ENCODE assay signal across 18 mouse cellular contexts in the genomic region with DNA sequence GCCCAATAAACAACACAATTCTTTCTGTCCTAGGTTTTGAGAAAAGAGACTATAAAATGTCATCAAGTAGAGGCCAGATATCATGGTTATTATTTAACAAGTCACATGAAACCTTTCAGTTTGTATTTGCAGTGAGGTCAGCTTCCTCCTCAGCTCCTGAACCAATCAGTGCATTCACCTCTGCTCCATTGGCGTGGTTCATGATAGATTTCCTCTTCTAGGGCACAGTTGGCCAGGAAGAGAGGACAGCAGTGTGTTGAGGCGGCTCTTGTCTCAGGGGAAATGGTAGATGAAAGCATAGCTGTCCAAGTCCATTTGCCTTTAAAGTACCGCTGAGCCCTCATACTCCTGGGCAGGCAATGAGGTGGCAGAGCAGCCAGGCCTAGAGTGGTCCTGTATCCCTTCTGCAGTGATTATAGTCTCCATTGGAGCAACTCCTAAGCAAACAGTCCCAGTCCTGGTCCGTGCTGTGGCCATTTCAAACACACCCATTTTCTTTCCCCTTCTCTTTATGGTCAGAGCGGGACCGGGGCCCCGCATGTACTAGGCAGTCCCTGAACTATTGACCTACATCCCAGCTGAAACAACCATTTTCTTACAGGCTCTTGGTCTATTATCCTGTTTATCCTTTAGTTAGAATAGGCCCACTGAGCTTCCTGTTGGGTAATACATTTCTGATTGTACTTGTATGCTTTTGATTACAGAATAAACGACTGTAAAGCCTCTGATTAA. TPM values are rescaled to one million over a fixed set of nuclear protein-coding genes. Genes with fewer than 3 reads are reported as not detected.
DNase-seq lines count a peak whose midpoint lies in the region; ATAC-seq and TF ChIP-seq lines count a peak whose summit lies in the region.
"Had no signal": no experiment of that assay in that cellular context is flagged by ENCODE, and none has a peak within 500 bp of the region (broad histone marks: within the 10 kb centered on the region; RNA-seq: fewer than 3 reads in every experiment).

No protein-coding gene starts in this region.

- H3K4me2 ChIP-seq in heart, embryonic 15.5 days: no peak overlapping the region
- H3K4me2 ChIP-seq in heart, embryonic 12.5 days: no peak overlapping the region
- no peak overlapping the region for H3K4me2 ChIP-seq in lung, embryonic 14.5 days
- H3K4me2 ChIP-seq in liver, postnatal 0 days (ENCODE audit: low read depth, low read length): no peak overlapping the region
- H3K4me2 ChIP-seq: neural tube, embryonic 13.5 days had no signal

- H3K9me3 ChIP-seq in heart, embryonic 15.5 days (replicated peaks): no peaks in the 10 kb centered on the region
- H3K9me3 ChIP-seq in heart, embryonic 12.5 days (replicated peaks): no peaks in the 10 kb centered on the region
- H3K9me3 ChIP-seq in lung, embryonic 14.5 days (ENCODE audit: low read depth, low read length): no peaks in the 10 kb centered on the region
- no peaks in the 10 kb centered on the region for H3K9me3 ChIP-seq in liver, postnatal 0 days (ENCODE audit: low read length)
- H3K9me3 ChIP-seq: neural tube, embryonic 13.5 days had no signal

- H3K4me1 ChIP-seq in heart, embryonic 15.5 days (replicated peaks): peaks cover 3% of the 10 kb centered on the region; the same call in 1 of the 2 replicates
- H3K4me1 ChIP-seq in heart, embryonic 12.5 days (replicated peaks): peaks cover 25% of the 10 kb centered on the region
- no peaks in the 10 kb centered on the region; the same call in 1 of the 2 replicates for H3K4me1 ChIP-seq in lung, embryonic 14.5 days (ENCODE audit: insufficient read depth)
- H3K4me1 ChIP-seq in liver, postnatal 0 days (ENCODE audit: insufficient read depth): peaks cover 27% of the 10 kb centered on the region

- WGBS in heart, embryonic 15.5 days: 68% methylated on average over 8 of the region's 8 CpGs
- 73% methylated on average over 8 of the region's 8 CpGs for WGBS in heart, embryonic 12.5 days
- 53% methylated on average over 8 of the region's 8 CpGs for WGBS in lung, embryonic 14.5 days
- 71% methylated on average over 8 of the region's 8 CpGs for WGBS in liver, postnatal 0 days (ENCODE audit: insufficient replicate concordance)

- no peak overlapping the region for H3K9ac ChIP-seq in heart, embryonic 15.5 days
- no peak overlapping the region for H3K9ac ChIP-seq in heart, embryonic 12.5 days
- no peak overlapping the region for H3K9ac ChIP-seq in lung, embryonic 14.5 days
- H3K9ac ChIP-seq in liver, postnatal 0 days (replicated peaks): no peak overlapping the region
- H3K9ac ChIP-seq: neural tube, embryonic 13.5 days had no signal

- peak; percentile 28 for DNase-seq in lung, embryonic 14.5 days
- no peak for DNase-seq in lung, adult 18-20 months
- DNase-seq in embryo, embryonic 10.5 days (ENCODE audit: low spot score): peak; percentile 39
- no peak for DNase-seq in liver, postnatal 0 days
- DNase-seq: adrenal gland, postnatal 36 days; gastrocnemius, postnatal 25 days; heart, postnatal 4 days; kidney, adult 8-10 months; midbrain, embryonic 14.5 days; right cerebral cortex, adult 18-20 months; spleen, adult 18-20 months had no signal

- peak; percentile 50 for ATAC-seq in heart, embryonic 15.5 days (replicated peaks; ENCODE audit: insufficient number of reproducible peaks, insufficient read depth, low FRiP score, low read depth)
- no peak for ATAC-seq in heart, embryonic 12.5 days (ENCODE audit: insufficient number of reproducible peaks, low FRiP score)
- ATAC-seq in lung, embryonic 14.5 days (ENCODE audit: insufficient read depth): peak; percentile 62; the same call in 1 of the 2 replicates
- peak; percentile 79 for ATAC-seq in liver, postnatal 0 days
- no peak for ATAC-seq in activated CD4-positive, CD25-positive, alpha-beta regulatory T cell, adult 4 months
- ATAC-seq: CD4-positive, CD25-positive, alpha-beta regulatory T cell, adult 4 months had no signal

- no peaks in the 10 kb centered on the region for H3K36me3 ChIP-seq in heart, embryonic 15.5 days
- peaks cover 12% of the 10 kb centered on the region for H3K36me3 ChIP-seq in heart, embryonic 12.5 days
- H3K36me3 ChIP-seq in lung, embryonic 14.5 days (ENCODE audit: insufficient read depth): peaks cover 13% of the 10 kb centered on the region; the same call in 1 of the 2 replicates
- peaks cover 12% of the 10 kb centered on the region for H3K36me3 ChIP-seq in liver, postnatal 0 days (replicated peaks; ENCODE audit: insufficient read depth, low read length)

- H3K4me3 ChIP-seq in heart, embryonic 15.5 days: no peak overlapping the region
- H3K4me3 ChIP-seq in heart, embryonic 12.5 days: no peak overlapping the region
- no peak overlapping the region for H3K4me3 ChIP-seq in lung, embryonic 14.5 days (ENCODE audit: low read depth, low read length)
- H3K4me3 ChIP-seq in liver, postnatal 0 days (ENCODE audit: low read depth, low read length): no peak overlapping the region
- H3K4me3 ChIP-seq: erythroblast, embryonic 14.5 days; neural tube, embryonic 13.5 days had no signal

- no peak for TF ChIP-seq CTCF in lung, embryonic 14.5 days (IDR thresholded peaks at IDR 0.05; ENCODE audit: low read depth)
- no peak for TF ChIP-seq CTCF in liver, postnatal 0 days (IDR thresholded peaks at IDR 0.05; ENCODE audit: low read depth)

- peak overlapping the region; percentile 6; the same call in 1 of the 2 replicates for H3K27ac ChIP-seq in heart, embryonic 15.5 days
- no peak overlapping the region for H3K27ac ChIP-seq in heart, embryonic 12.5 days (ENCODE audit: poor library complexity, severe bottlenecking)
- H3K27ac ChIP-seq in lung, embryonic 14.5 days (ENCODE audit: low read depth): no peak overlapping the region
- peak overlapping the region; percentile 37 for H3K27ac ChIP-seq in liver, postnatal 0 days (ENCODE audit: low read depth)
- H3K27ac ChIP-seq: macrophage; neural tube, embryonic 13.5 days had no signal

- no peaks in the 10 kb centered on the region for H3K27me3 ChIP-seq in heart, embryonic 15.5 days
- no peaks in the 10 kb centered on the region for H3K27me3 ChIP-seq in heart, embryonic 12.5 days (replicated peaks)
- no peaks in the 10 kb centered on the region for H3K27me3 ChIP-seq in lung, embryonic 14.5 days (ENCODE audit: insufficient read depth, low read length)
- no peaks in the 10 kb centered on the region for H3K27me3 ChIP-seq in liver, postnatal 0 days (ENCODE audit: insufficient read depth, low read length)
- H3K27me3 ChIP-seq: neural tube, embryonic 13.5 days had no signal

- TF ChIP-seq EP300 in liver, postnatal 0 days (IDR thresholded peaks at IDR 0.05; ENCODE audit: low read depth): no peak

RNA-seq across cellular contexts. Expression of gene Serinc5, which starts 51.8 kb away (rescaled TPM):
- 9.6 and 11.3 TPM in 2 replicates for polyA plus RNA-seq in heart, embryonic 15.5 days (2015; fragmentation: Nextera tagmentation; extraction: Ambion mirVana)
- polyA plus RNA-seq in heart, embryonic 12.5 days (2016; fragmentation: Nextera tagmentation; extraction: Ambion mirVana): 15.2 and 15.4 TPM in 2 replicates
- 22.0 and 22.5 TPM in 2 replicates for polyA plus RNA-seq in lung, embryonic 14.5 days (2014; fragmentation: Nextera tagmentation; extraction: Ambion mirVana)
- polyA plus RNA-seq in liver, postnatal 0 days (2015; fragmentation: Nextera tagmentation; extraction: Ambion mirVana): 9.3 and 12.2 TPM in 2 replicates
- 10 to 100 TPM in 1 of 2 experiments, 1 to 10 TPM in 1; 9.2 to 10.6 TPM for polyA plus RNA-seq in activated CD4-positive, CD25-positive, alpha-beta regulatory T cell, adult 4 months (2017; shearing (Covaris generic))

Comparison
In these comparisons a context has a peak if more than half of its experiments do, and no peak if none do; other contexts are left out.
1. ATAC-seq: peak in heart, embryonic 15.5 days (single experiment), lung, embryonic 14.5 days (single experiment) and liver, postnatal 0 days (single experiment); none in heart, embryonic 12.5 days (single experiment) and activated CD4-positive, CD25-positive, alpha-beta regulatory T cell, adult 4 months (single experiment).
2. H3K27ac ChIP-seq: peak in heart, embryonic 15.5 days (single experiment) and liver, postnatal 0 days (single experiment); none in heart, embryonic 12.5 days (single experiment) and lung, embryonic 14.5 days (single experiment).
3. DNase-seq: peak in lung, embryonic 14.5 days (single experiment) and embryo, embryonic 10.5 days (single experiment); none in lung, adult 18-20 months (0 of 2) and liver, postnatal 0 days (single experiment).